Mouse (Mus musculus) spleen, postnatal 10 days (tissue): Measurements from ENCODE around the gene Rab21.
"Not testable (repeated sequence)": the region's sequence is repeated elsewhere in the genome, so short reads cannot be mapped to it uniquely, and the experiment has no call there.

Experiments used
- DNase-seq, 2 experiments: peaks; one replicate each; pipeline ENCODE4 v3.0.0; 2021 to 2022; ENCODE audit warnings: low spot score in 2 of 2

Rab21 gene

GRCm38 (mm10) chr10:115328514-115328913 lies 13.1 kb upstream of the Rab21 start:
- no peak for DNase-seq

GRCm38 (mm10) chr10:115323295-115323694 lies 7.9 kb upstream of the Rab21 start:
- DNase-seq = peak; percentile 48 to 77

- no peak for DNase-seq
These were observed 6.1 kb upstream of the Rab21 start for GRCm38 (mm10) chr10:115321317-115322035.

GRCm38 (mm10) chr10:115318388-115318787 lies 3.0 kb upstream of the Rab21 start:
- DNase-seq = not testable (repeated sequence)

GRCm38 (mm10) chr10:115316313-115316712 lies 919 bp upstream of the Rab21 start:
- DNase-seq = no peak

GRCm38 (mm10) chr10:115314582-115315452 lies 577 bp downstream of the Rab21 start:
- DNase-seq = peak in 1 of 2 experiments; percentile 78

- DNase-seq = no peak
These were observed 1.2 kb downstream of the Rab21 start for GRCm38 (mm10) chr10:115314287-115314581.

GRCm38 (mm10) chr10:115313641-115314286 lies 1.6 kb downstream of the Rab21 start:
- DNase-seq = no peak

- DNase-seq = no peak
These were observed 2.7 kb downstream of the Rab21 start for GRCm38 (mm10) chr10:115312732-115313131.

GRCm38 (mm10) chr10:115312194-115312593 lies 3.2 kb downstream of the Rab21 start:
- DNase-seq = peak in 1 of 2 experiments; percentile 30

- no peak for DNase-seq
These were observed 4.0 kb downstream of the Rab21 start for GRCm38 (mm10) chr10:115311263-115311965.

GRCm38 (mm10) chr10:115309191-115309590 lies 6.2 kb downstream of the Rab21 start:
- no peak for DNase-seq

GRCm38 (mm10) chr10:115307331-115307875 lies 8.0 kb downstream of the Rab21 start:
- no peak for DNase-seq

- DNase-seq = no peak
These were observed 16.7 kb downstream of the Rab21 start for GRCm38 (mm10) chr10:115298683-115299082.

GRCm38 (mm10) chr10:115297582-115297981 lies 17.8 kb downstream of the Rab21 start:
- no peak for DNase-seq

GRCm38 (mm10) chr10:115296401-115296935 lies 18.9 kb downstream of the Rab21 start:
- DNase-seq = no peak

GRCm38 (mm10) chr10:115295162-115295561 lies 20.2 kb downstream of the Rab21 start:
- DNase-seq = no peak

- DNase-seq = no peak
These were observed 20.7 kb downstream of the Rab21 start for GRCm38 (mm10) chr10:115294715-115295114.

GRCm38 (mm10) chr10:115293946-115294345 lies 21.4 kb downstream of the Rab21 start:
- no peak for DNase-seq

- DNase-seq = no peak
These were observed 24.7 kb downstream of the Rab21 start for GRCm38 (mm10) chr10:115290671-115291070.

- DNase-seq = no peak
These were observed 26.5 kb downstream of the Rab21 start for GRCm38 (mm10) chr10:115288856-115289255.
